Mouse (Mus musculus): ENCODE measurements around the gene Fam53b.

Fam53b gene

DNA sequence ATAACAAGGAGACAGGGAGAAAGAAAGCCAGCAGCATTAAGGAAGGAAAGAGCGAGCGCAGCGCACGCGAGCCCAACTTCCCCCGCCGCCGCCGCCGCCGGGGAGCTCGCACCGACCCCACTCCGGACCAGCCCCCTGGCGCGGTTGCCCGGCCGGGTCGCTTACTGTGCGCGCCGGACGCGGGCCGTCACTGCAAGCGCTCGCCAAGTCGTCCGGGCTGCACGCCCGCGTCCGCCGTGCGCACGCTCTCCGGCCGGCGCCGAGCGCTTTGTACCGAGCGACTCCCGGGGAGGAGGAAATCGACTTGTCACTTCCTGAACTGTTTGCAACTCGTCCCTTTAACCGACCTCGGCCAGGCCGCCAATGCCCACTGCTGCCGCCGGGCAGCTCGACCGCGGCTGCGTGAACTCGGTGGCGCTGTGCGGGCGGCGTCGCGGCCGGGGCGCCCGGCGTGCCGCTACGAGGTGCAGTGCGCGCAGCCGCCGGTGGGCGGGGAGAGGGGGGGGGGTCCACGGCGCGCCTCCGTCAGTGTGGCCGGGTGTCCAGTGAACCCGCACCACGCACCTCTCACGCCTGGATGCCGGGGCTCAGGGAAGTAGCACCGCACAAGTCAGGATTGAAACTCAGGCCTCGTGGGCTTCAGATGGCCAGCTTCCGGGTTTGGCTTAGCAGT is at the start of gene Fam53b:
Fam53b (minus strand) TSS at position 471 of the 673 bp plus-strand sequence.
- no peak for DNase-seq (ENCODE audit: low read depth)

DNA sequence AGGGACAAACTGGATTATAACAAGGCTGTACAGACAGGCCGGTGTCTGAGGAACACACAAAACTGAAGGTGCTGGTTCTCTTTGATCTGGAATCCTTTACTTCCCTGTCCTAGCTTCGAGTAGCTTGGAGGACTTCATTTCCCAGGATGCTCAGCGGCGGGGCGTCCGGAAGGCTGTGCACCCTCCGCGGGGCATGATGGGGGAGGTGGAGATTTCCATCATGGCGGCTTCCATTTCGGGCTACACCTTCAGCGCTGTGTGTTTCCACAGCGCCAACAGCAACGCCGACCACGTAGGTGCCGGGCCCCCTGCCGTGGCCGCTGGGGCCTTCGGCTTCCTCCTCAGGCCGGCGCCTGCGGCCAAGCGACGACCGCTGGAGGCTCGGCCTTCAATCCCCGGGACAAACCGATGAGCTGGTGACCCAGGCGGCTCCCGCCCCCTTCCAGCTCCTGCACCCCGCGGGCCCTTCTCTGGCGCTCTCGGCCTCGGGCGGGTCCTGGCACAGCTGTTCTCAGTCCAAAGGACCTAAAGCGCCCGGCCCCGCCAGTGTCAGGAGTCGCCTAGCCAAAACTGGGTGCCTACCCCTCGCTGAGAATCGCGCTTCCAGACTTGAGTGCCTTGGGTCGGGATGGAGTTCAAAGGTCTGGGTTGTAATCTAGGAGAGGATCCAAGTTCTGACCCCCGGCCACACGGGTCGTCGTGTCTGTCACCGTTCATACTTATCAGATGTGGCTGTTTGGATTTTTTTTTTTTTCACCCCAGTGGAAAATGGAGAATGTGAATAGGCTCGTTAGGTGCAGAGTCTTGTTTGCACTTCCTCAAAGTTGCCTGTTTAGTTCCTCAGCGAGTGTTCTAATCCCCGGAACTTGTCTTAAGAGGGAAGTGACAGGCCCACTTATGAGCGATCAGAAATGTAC is 45.6 kb upstream of the Fam53b start, which contains the start of gene Abraxas2:
Abraxas2 (plus strand) TSS at position 184 of the 917 bp plus-strand sequence.
- peak; percentile 92 for DNase-seq (ENCODE audit: low read depth)

GRCm38 (mm10) chr7:132858043-132858608 is 44.4 kb upstream of the Fam53b start:
- DNase-seq (ENCODE audit: low read depth): no peak

GRCm38 (mm10) chr7:132856083-132856482 is 42.4 kb upstream of the Fam53b start:
- no peak for DNase-seq (ENCODE audit: low read depth)

DNA sequence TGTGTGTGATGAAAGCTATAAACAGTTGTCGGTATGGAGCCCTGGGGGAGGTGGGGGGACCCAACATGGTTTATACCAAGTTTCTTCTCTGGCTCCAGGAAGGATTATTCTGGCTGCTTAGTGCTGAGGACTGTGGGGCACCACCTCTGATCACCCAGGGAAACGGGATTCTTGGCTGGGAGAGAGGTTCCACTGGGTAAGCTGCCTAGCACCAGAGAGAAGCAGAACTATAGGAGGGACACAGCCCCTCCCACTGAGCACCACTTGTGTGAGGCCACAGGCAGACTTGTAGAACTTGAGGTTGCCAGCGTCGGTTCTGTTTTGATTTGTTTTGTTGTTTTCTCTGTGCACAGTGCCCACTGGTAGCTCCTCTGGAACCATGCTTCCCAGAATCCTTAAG is 40.3 kb upstream of the Fam53b start:
- DNase-seq (ENCODE audit: low read depth): no peak

- no peak for DNase-seq (ENCODE audit: low read depth)
These were observed 39.7 kb upstream of the Fam53b start for GRCm38 (mm10) chr7:132853361-132853760.

GRCm38 (mm10) chr7:132852173-132852844 is 38.6 kb upstream of the Fam53b start, which contains the start of gene Eef1akmt2:
Eef1akmt2 (minus strand) TSS chr7:132852673.
- DNase-seq (ENCODE audit: low read depth): peak; percentile 68

GRCm38 (mm10) chr7:132843152-132843551 is 29.5 kb upstream of the Fam53b start:
- no peak for DNase-seq (ENCODE audit: low read depth)

DNA sequence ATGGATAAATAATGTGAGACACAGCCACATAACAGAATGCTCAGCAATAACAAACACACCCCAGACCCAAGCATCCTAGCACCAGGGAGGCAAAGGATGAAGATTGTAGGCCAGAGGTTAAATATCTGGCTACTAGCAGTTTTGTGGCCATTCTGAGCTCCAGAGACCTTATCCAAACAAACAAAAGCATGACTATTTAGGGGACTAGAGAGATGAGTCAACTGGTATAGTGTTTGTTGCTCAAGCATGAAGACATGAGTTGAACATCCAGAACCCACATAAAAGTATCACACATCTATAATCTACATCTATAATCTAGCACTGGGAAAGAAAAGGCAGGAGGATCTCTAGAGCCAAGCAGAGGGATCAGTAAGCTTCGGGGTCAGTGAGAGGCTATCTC is 28.8 kb upstream of the Fam53b start:
- no peak for DNase-seq (ENCODE audit: low read depth)

GRCm38 (mm10) chr7:132841287-132841686 is 27.6 kb upstream of the Fam53b start:
- no peak for DNase-seq (ENCODE audit: low read depth)

GRCm38 (mm10) chr7:132830955-132831354 is 17.3 kb upstream of the Fam53b start:
- no peak for DNase-seq (ENCODE audit: low read depth)

- DNase-seq (ENCODE audit: low read depth): no peak
These were observed 10.8 kb upstream of the Fam53b start for GRCm38 (mm10) chr7:132824346-132825022.

GRCm38 (mm10) chr7:132823832-132824231 is 10.1 kb upstream of the Fam53b start:
- no peak for DNase-seq (ENCODE audit: low read depth)

GRCm38 (mm10) chr7:132820692-132821091 is 7.0 kb upstream of the Fam53b start:
- DNase-seq (ENCODE audit: low read depth): no peak

- no peak for DNase-seq (ENCODE audit: low read depth)
These were observed 3.4 kb upstream of the Fam53b start for GRCm38 (mm10) chr7:132817056-132817455.

DNA sequence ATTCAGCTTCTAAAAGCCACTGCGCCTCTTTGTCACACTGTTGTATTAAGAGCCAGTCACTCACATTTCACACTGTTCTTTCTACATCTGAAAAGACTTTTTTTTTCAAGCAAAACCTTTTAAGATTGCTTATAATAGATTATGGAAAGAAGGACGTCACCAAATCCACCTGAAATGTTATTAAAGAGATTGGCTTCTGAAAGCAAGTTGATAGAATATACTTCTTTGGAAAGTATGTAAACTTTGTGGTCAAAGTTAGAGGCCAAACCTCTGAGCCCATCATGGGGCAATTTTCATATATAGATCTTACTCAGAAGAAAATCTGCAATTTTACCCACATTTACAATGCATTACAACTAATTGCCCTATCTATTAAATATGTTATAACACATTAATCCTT is 2.8 kb upstream of the Fam53b start:
- no peak for DNase-seq (ENCODE audit: low read depth)

- DNase-seq (ENCODE audit: low read depth): no peak
These were observed 1.4 kb upstream of the Fam53b start for GRCm38 (mm10) chr7:132815081-132815480.

DNA sequence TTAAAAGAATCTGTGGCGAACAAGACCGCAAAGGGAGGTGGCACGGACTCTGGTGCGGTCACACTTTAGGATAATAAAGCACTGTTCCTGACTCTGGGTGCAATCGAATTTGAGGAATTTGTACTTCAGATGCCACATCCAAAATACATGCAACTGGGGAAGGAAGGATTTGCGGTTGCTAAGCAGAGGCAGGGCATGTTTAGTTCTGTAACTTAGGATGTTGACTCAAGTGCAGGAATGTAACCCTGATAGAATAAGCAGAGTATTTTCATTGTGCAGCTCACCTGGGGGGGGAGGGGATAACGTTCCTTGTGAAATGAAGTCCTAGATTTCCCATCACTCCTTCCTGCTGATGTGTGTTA is 384 bp upstream of the Fam53b start:
- DNase-seq (ENCODE audit: low read depth): no peak

DNA sequence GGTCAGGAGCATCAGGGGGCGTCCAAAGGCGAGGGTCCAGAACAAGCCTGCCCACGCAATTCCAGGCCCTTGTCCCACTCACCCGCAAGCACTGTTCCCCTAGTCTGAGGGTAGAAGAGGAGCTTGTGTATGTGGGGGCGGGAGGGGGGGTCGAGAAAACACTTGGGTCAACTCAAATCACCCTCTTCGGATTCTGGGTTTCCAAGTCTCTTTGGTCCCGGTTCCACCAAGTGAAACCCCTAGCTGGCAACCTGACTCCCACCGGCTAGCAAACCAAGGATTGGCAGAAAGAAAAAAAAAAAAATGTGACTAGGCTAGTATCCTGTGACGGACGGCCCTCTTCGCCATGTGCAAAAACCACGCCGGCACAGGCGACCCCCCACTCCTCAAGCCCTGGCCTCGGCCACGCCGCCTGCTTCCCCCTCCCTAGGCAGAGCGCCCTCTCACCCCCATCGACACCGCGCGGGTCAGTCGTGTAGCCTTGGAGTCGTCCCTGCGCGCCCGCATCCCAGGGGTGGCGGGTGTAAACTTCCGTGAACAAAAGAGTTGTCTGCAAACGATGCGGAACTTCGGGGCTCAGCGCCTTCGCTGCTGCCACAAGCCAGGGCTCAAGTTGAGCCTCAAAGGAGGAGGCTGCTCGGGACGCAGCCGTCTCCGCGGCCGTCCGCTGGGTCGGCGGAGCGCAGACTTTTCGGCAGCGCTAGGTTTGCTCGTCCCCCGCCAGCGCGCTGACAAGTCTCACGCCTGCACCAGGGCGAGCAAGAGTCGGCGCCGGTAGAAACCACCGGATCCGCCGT is 869 bp downstream of the Fam53b start:
- DNase-seq (ENCODE audit: low read depth): no peak

GRCm38 (mm10) chr7:132811716-132812618 is 1.7 kb downstream of the Fam53b start:
- DNase-seq (ENCODE audit: low read depth): no peak
